Mouse (Mus musculus) stomach, embryonic 14.5 days (tissue): ENCODE data around the gene Dcbld2. TPM values are rescaled to one million over a fixed set of nuclear protein-coding genes. Genes with fewer than 3 reads are reported as not detected.
"Not testable (repeated sequence)": the region's sequence is repeated elsewhere in the genome, so short reads cannot be mapped to it uniquely, and the experiment has no call there.

Experiments used
- ATAC-seq: fragments of 200-750 bp; cut with Nextera tagmentation; 2 replicates; pipeline ENCODE4 v1.8.0; 2017; ENCODE audit warnings: low read depth, moderate TSS enrichment; ENCODE audit not compliant: insufficient number of reproducible peaks, insufficient read depth, low FRiP score
- H3K27ac ChIP-seq: fragments of 300-500 bp; sonication (generic); 2 replicates; pipeline ENCODE4 v1.5.1; 2014; ENCODE audit warnings: mild to moderate bottlenecking, low read length, moderate library complexity, mixed read lengths
- H3K27me3 ChIP-seq: fragments of 300-500 bp; sonication (generic); 2 replicates; pipeline ENCODE4 v1.6.1; 2014; ENCODE audit warnings: low read length, control low read depth, mixed read lengths; ENCODE audit not compliant: control insufficient read depth, insufficient read depth
- H3K36me3 ChIP-seq: fragments of 300-500 bp; sonication (generic); 2 replicates; pipeline ENCODE4 v1.6.1; 2014; ENCODE audit warnings: mild to moderate bottlenecking, control low read depth, low read length, moderate library complexity, mixed read lengths; ENCODE audit not compliant: control insufficient read depth, insufficient read depth
- H3K4me1 ChIP-seq: fragments of 300-500 bp; sonication (generic); 2 replicates; pipeline ENCODE4 v1.6.1; 2014; ENCODE audit warnings: low read length, control low read depth, mixed read lengths; ENCODE audit not compliant: control insufficient read depth, insufficient read depth
- H3K4me2 ChIP-seq: fragments of 300-500 bp; sonication (generic); replicated peaks from 2 replicates; pipeline ENCODE4 v1.6.1; 2014; ENCODE audit warnings: low read depth, low read length, control low read depth
- H3K4me3 ChIP-seq: fragments of 300-500 bp; sonication (generic); 2 replicates; pipeline ENCODE4 v1.5.1; 2014; ENCODE audit warnings: low read depth, low read length, control low read depth
- H3K9ac ChIP-seq: fragments of 300-500 bp; sonication (generic); replicated peaks from 2 replicates; pipeline ENCODE4 v1.6.1; 2014; ENCODE audit warnings: low read depth, mild to moderate bottlenecking, control low read depth, low read length, moderate library complexity, mixed read lengths
- H3K9me3 ChIP-seq: fragments of 300-500 bp; sonication (generic); 2 replicates; pipeline ENCODE4 v1.6.1; 2016; ENCODE audit warnings: low read depth, low read length, control low read depth; ENCODE audit not compliant: control insufficient read depth
- WGBS: fragments of 180-500 bp; shearing (Covaris S2); extraction: QIAGEN DNeasy Blood & Tissue Kit; methylation state at CpG from one replicate; pipeline ENCODE4 v1.1.7; 2014; 5-methylcytosine and 5-hydroxymethylcytosine counted together
- polyA plus RNA-seq: library from polyadenylated mRNA; unstranded; fragments of >200 nt; fragmentation: Nextera tagmentation; extraction: Ambion mirVana; gene quantifications from 2 replicates; pipeline ENCODE4 v1.2.1, GENCODE M21; 2014

The Dcbld2 gene
- polyA plus RNA-seq, 1 experiment from 2014 or later = 12.5 TPM

DNA sequence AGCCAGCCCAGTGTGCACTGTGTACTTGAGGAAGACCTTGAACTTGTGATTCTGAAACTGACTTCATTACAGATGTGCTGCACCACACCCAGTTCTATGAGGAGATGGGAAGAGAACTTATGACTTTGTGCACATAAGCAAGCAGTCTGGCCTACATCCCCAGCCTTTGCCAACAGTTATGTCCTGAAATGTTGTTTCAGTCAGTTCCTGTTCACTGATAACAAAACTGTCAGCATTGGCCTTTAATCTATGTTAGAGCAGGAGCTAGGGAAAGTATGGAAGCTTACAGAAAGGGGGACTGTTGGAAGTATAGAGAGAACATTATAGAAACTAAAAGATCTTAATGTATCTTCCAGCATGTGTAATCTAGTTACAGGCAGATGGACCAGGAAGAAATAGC, 45.6 kb downstream of the Dcbld2 start:
- ATAC-seq = no peak
- no peaks in the 10 kb centered on the region for H3K9me3 ChIP-seq
- H3K27me3 ChIP-seq = no peaks in the 10 kb centered on the region
- no peak overlapping the region for H3K9ac ChIP-seq
- H3K27ac ChIP-seq = no peak overlapping the region
- H3K4me1 ChIP-seq = no peaks in the 10 kb centered on the region
- H3K4me3 ChIP-seq = no peak overlapping the region
- no peak overlapping the region for H3K4me2 ChIP-seq
- peaks cover 12% of the 10 kb centered on the region; the same call in 1 of the 2 replicates for H3K36me3 ChIP-seq

DNA sequence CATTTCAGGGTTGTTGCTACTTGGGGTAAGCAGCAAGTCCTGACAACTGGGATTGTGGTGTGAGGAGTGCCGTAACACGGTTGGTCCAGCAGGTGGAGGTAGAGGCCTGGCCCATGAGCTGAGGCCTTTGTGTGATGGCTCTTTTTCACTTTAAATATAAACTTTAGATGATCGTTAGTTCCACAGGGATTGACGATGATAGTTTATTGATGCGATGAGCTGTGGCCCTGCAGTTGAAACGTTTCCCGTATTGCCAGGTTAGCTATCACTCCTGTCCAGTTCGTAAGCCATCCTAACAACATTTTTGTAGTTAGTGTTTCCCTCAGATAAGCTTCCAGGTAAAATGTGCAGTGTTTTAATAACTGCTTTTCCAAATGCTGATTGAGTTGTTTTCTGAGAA, 46.4 kb downstream of the Dcbld2 start:
- ATAC-seq = no peak
- Histone ChIP-seq H3K36me3 (peaks cover 13% of the 10 kb centered on the region), H3K9me3 (no peaks in the 10 kb centered on the region), H3K9ac (no peak overlapping the region), H3K27ac (no peak overlapping the region), H3K27me3 (no peaks in the 10 kb centered on the region), H3K4me1 (no peaks in the 10 kb centered on the region), H3K4me3 (no peak overlapping the region), H3K4me2 (no peak overlapping the region)
- WGBS = 49% methylated on average over 8 of the region's 8 CpGs

- no peaks in the 10 kb centered on the region for H3K27me3 ChIP-seq
- no peak overlapping the region for H3K27ac ChIP-seq
- no peaks in the 10 kb centered on the region for H3K9me3 ChIP-seq
- no peak overlapping the region for H3K9ac ChIP-seq
- H3K4me1 ChIP-seq = no peaks in the 10 kb centered on the region
- H3K4me2 ChIP-seq = no peak overlapping the region
- H3K36me3 ChIP-seq = peaks cover 16% of the 10 kb centered on the region
- no peak for ATAC-seq
- WGBS = 83% methylated on average over 5 of the region's 5 CpGs
- no peak overlapping the region for H3K4me3 ChIP-seq
Measured at GRCm38 (mm10) chr16:58455118-58455517, 46.9 kb downstream of the Dcbld2 start.

DNA sequence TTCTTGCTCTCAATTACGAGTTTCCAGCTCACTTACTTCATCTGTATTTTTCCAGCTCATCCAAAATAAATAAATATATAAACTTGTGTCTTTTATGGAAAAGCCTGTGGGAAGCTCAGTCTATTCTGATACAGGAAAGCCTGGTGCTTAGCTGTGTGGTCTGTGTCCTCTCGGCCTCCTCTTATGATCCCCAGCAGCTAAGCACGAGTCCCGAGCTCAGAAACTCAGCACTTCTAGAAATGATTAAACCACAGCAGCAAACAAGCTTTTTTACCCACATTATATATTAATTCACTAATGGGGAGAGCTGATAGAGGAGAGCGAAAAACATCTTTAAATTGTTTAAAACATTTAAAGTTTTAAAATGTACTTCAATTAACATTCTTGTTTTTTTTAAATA, 48.2 kb downstream of the Dcbld2 start:
- H3K27me3 ChIP-seq = no peaks in the 10 kb centered on the region
- H3K9me3 ChIP-seq = no peaks in the 10 kb centered on the region
- no peak overlapping the region for H3K27ac ChIP-seq
- H3K4me3 ChIP-seq = no peak overlapping the region
- no peaks in the 10 kb centered on the region for H3K4me1 ChIP-seq
- ATAC-seq = no peak
- H3K36me3 ChIP-seq = peaks cover 14% of the 10 kb centered on the region
- 80% methylated on average over 5 of the region's 5 CpGs for WGBS
- no peak overlapping the region for H3K4me2 ChIP-seq
- no peak overlapping the region for H3K9ac ChIP-seq

- H3K9me3 ChIP-seq = no peaks in the 10 kb centered on the region
- H3K4me3 ChIP-seq = no peak overlapping the region
- no peaks in the 10 kb centered on the region for H3K27me3 ChIP-seq
- no peaks in the 10 kb centered on the region for H3K4me1 ChIP-seq
- no peak overlapping the region for H3K27ac ChIP-seq
- H3K36me3 ChIP-seq = peaks cover 14% of the 10 kb centered on the region
- no peak overlapping the region for H3K4me2 ChIP-seq
- WGBS = 80% methylated on average over 6 of the region's 6 CpGs
- no peak overlapping the region for H3K9ac ChIP-seq
- no peak for ATAC-seq
Measured at GRCm38 (mm10) chr16:58456991-58457390, 48.7 kb downstream of the Dcbld2 start.

DNA sequence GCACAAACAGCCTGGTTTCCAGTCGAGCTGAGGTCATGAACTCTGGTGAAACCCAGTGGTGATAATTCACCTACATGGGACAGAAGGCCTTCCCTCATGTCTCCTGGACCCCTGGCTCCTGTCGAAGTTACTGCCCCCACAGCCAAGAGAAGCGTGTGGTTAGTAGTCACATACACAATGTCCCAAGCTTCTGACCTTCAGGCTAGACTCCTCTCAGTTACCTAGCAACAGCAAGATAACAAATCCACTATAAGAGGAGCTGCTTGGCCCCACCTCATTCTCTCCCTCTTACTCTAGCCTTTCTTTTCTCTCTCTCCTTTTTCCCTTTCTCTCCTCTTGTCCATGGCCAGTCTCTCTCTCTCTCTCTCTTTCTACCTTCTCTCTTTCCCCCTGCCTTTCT, 51.7 kb downstream of the Dcbld2 start:
- peaks cover 27% of the 10 kb centered on the region for H3K36me3 ChIP-seq
- not testable (repeated sequence) for H3K27ac ChIP-seq, H3K4me1 ChIP-seq, H3K27me3 ChIP-seq, H3K9ac ChIP-seq, H3K4me2 ChIP-seq, ATAC-seq, H3K9me3 ChIP-seq, H3K4me3 ChIP-seq
- WGBS = 10% methylated on average over 3 of the region's 3 CpGs

- ATAC-seq = no peak
- H3K36me3 ChIP-seq = peaks cover 31% of the 10 kb centered on the region
Measured at GRCm38 (mm10) chr16:58460386-58460785, 52.1 kb downstream of the Dcbld2 start.

GRCm38 (mm10) chr16:58461856-58462518, 53.7 kb downstream of the Dcbld2 start:
- Histone ChIP-seq H3K4me1 (no peaks in the 10 kb centered on the region), H3K9me3 (no peaks in the 10 kb centered on the region), H3K27ac (no peak overlapping the region), H3K9ac (no peak overlapping the region), H3K4me2 (no peak overlapping the region), H3K27me3 (no peaks in the 10 kb centered on the region), H3K36me3 (peaks cover 35% of the 10 kb centered on the region), H3K4me3 (no peak overlapping the region)
- WGBS = 86% methylated on average over 2 of the region's 2 CpGs
- no peak for ATAC-seq

More at GRCm38 (mm10) chr16:58460386-58460785, 52.1 kb downstream of the Dcbld2 start:
- H3K9me3 ChIP-seq = no peaks in the 10 kb centered on the region
- no peaks in the 10 kb centered on the region for H3K4me1 ChIP-seq
- no peak overlapping the region for H3K27ac ChIP-seq
- WGBS = 80% methylated on average over 10 of the region's 10 CpGs
- H3K4me3 ChIP-seq = no peak overlapping the region
- no peak overlapping the region for H3K9ac ChIP-seq
- H3K27me3 ChIP-seq = no peaks in the 10 kb centered on the region
- H3K4me2 ChIP-seq = no peak overlapping the region

DNA sequence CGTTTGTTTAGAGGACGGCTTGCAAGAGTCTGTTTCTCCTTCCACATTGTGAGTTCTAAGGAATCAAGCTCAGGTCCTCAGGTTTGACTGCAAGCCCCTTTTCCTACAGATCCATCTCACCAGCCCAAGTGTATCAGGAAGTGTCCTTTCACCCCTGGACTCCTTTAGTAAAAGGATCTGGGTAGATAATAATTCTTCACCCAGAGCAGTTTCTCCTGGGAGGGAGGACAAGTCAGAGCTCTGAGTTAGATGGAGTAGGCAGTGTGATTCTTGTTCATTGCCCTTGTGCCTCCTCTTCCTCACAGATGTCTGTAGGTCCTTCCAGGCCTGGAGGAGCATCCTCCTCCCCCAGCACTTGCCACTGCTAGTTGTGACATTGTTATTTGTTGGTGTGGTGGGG, 54.3 kb downstream of the Dcbld2 start:
- Histone ChIP-seq H3K4me3 (no peak overlapping the region), H3K4me2 (no peak overlapping the region), H3K9ac (no peak overlapping the region), H3K36me3 (peaks cover 38% of the 10 kb centered on the region), H3K27ac (no peak overlapping the region), H3K27me3 (no peaks in the 10 kb centered on the region), H3K4me1 (no peaks in the 10 kb centered on the region), H3K9me3 (no peaks in the 10 kb centered on the region)
- ATAC-seq = no peak
- WGBS = 92% methylated on average over 2 of the region's 2 CpGs
